Mouse (Mus musculus): ENCODE data around the gene Cnnm1. TPM values are rescaled to one million over a fixed set of nuclear protein-coding genes. Genes with fewer than 3 reads are reported as not detected.
A peak's percentile ranks its signal among the peaks of the same experiment; 100 is the strongest.

Cnnm1 gene
- total and polyA plus RNA-seq, 3 experiments: 2.8 to 14.5 (median 2.8) TPM

GRCm38 (mm10) chr19:43527131-43527530 lies 86.9 kb downstream of the Cnnm1 start:
- no peak for TF ChIP-seq TAL1 (conservative IDR thresholded peaks at IDR 0.05; ENCODE audit: low read depth, low read length)
- TF ChIP-seq CTCF (IDR thresholded peaks at IDR 0.05; ENCODE audit: low read depth, low read length): no peak
- TF ChIP-seq POLR2AphosphoS5 (IDR thresholded peaks at IDR 0.05; ENCODE audit: insufficient replicate concordance, low read depth, low read length): no peak
- no peak for TF ChIP-seq GATA2 (IDR thresholded peaks at IDR 0.05; ENCODE audit: borderline replicate concordance, low read depth, low read length)
- no peak for TF ChIP-seq GATA1 (IDR thresholded peaks at IDR 0.05; ENCODE audit: borderline replicate concordance, low read length)
- H3K36me3 ChIP-seq (replicated peaks): peaks cover 3% of the 10 kb centered on the region
- H3K4me1 ChIP-seq (ENCODE audit: insufficient read depth, low read depth, low read length): peaks cover 40% of the 10 kb centered on the region
- DNase-seq (ENCODE audit: low spot score) (no peak), ATAC-seq (ENCODE audit: extremely low read depth, insufficient number of reproducible peaks, low FRiP score, poor library complexity, severe bottlenecking) (no peak)
- H3K4me3 ChIP-seq (ENCODE audit: low read depth, low read length): no peak overlapping the region
- no peaks in the 10 kb centered on the region for H3K9me3 ChIP-seq (replicated peaks)
- no peaks in the 10 kb centered on the region; the same call in 1 of the 2 replicates for H3K27me3 ChIP-seq (ENCODE audit: insufficient read depth, low read length)

- H3K27me3 ChIP-seq (ENCODE audit: insufficient read depth, low read length): no peaks in the 10 kb centered on the region; the same call in 1 of the 2 replicates
- ATAC-seq (ENCODE audit: extremely low read depth, insufficient number of reproducible peaks, low FRiP score, poor library complexity, severe bottlenecking): no peak
- no peaks in the 10 kb centered on the region for H3K9me3 ChIP-seq (replicated peaks)
- no peak for DNase-seq (ENCODE audit: low spot score)
- H3K4me1 ChIP-seq (ENCODE audit: insufficient read depth, low read depth, low read length): peaks cover 36% of the 10 kb centered on the region
- no peaks in the 10 kb centered on the region for H3K36me3 ChIP-seq (replicated peaks)
- no peak overlapping the region for H3K4me3 ChIP-seq (ENCODE audit: low read depth, low read length)
- no peak for TF ChIP-seq GATA2 (IDR thresholded peaks at IDR 0.05; ENCODE audit: borderline replicate concordance, low read depth, low read length)
- no peak for TF ChIP-seq CTCF (IDR thresholded peaks at IDR 0.05; ENCODE audit: low read depth, low read length)
- no peak for TF ChIP-seq TAL1 (conservative IDR thresholded peaks at IDR 0.05; ENCODE audit: low read depth, low read length)
- TF ChIP-seq POLR2AphosphoS5 (IDR thresholded peaks at IDR 0.05; ENCODE audit: insufficient replicate concordance, low read depth, low read length): no peak
- TF ChIP-seq GATA1 (IDR thresholded peaks at IDR 0.05; ENCODE audit: borderline replicate concordance, low read length): no peak
These were observed 87.9 kb downstream of the Cnnm1 start for GRCm38 (mm10) chr19:43528056-43528587.

- DNase-seq (ENCODE audit: low spot score) (peak; percentile 13), ATAC-seq (ENCODE audit: extremely low read depth, insufficient number of reproducible peaks, low FRiP score, poor library complexity, severe bottlenecking) (peak; percentile 68)
- H3K9me3 ChIP-seq (replicated peaks): no peaks in the 10 kb centered on the region
- H3K27me3 ChIP-seq (ENCODE audit: insufficient read depth, low read length): peaks cover 1% of the 10 kb centered on the region; the same call in 1 of the 2 replicates
- H3K4me1 ChIP-seq (ENCODE audit: insufficient read depth, low read depth, low read length): peaks cover 20% of the 10 kb centered on the region
- peak overlapping the region; percentile 38; the same call in 1 of the 2 replicates for H3K4me3 ChIP-seq (ENCODE audit: low read depth, low read length)
- H3K36me3 ChIP-seq (replicated peaks): no peaks in the 10 kb centered on the region
- peak; percentile 33; the same call in 1 of the 2 replicates for TF ChIP-seq CTCF (IDR thresholded peaks at IDR 0.05; ENCODE audit: low read depth, low read length)
- TF ChIP-seq POLR2AphosphoS5 (IDR thresholded peaks at IDR 0.05; ENCODE audit: insufficient replicate concordance, low read depth, low read length): no peak
- no peak for TF ChIP-seq GATA1 (IDR thresholded peaks at IDR 0.05; ENCODE audit: borderline replicate concordance, low read length)
- no peak for TF ChIP-seq TAL1 (conservative IDR thresholded peaks at IDR 0.05; ENCODE audit: low read depth, low read length)
- no peak for TF ChIP-seq GATA2 (IDR thresholded peaks at IDR 0.05; ENCODE audit: borderline replicate concordance, low read depth, low read length)
These were observed 90.0 kb downstream of the Cnnm1 start for GRCm38 (mm10) chr19:43530197-43530770.

GRCm38 (mm10) chr19:43530921-43531320 lies 90.7 kb downstream of the Cnnm1 start:
- Histone ChIP-seq H3K4me1 (ENCODE audit: insufficient read depth, low read depth, low read length) (peaks cover 15% of the 10 kb centered on the region), H3K4me3 (ENCODE audit: low read depth, low read length) (no peak overlapping the region), H3K27me3 (ENCODE audit: insufficient read depth, low read length) (peaks cover 3% of the 10 kb centered on the region; the same call in 1 of the 2 replicates), H3K36me3 (replicated peaks) (no peaks in the 10 kb centered on the region), H3K9me3 (replicated peaks) (no peaks in the 10 kb centered on the region)
- no peak for DNase-seq (ENCODE audit: low spot score)
- no peak for TF ChIP-seq GATA2 (IDR thresholded peaks at IDR 0.05; ENCODE audit: borderline replicate concordance, low read depth, low read length)
- no peak for TF ChIP-seq TAL1 (conservative IDR thresholded peaks at IDR 0.05; ENCODE audit: low read depth, low read length)
- no peak for TF ChIP-seq CTCF (IDR thresholded peaks at IDR 0.05; ENCODE audit: low read depth, low read length)
- no peak for TF ChIP-seq GATA1 (IDR thresholded peaks at IDR 0.05; ENCODE audit: borderline replicate concordance, low read length)
- no peak for TF ChIP-seq POLR2AphosphoS5 (IDR thresholded peaks at IDR 0.05; ENCODE audit: insufficient replicate concordance, low read depth, low read length)
- no peak for ATAC-seq (ENCODE audit: extremely low read depth, insufficient number of reproducible peaks, low FRiP score, poor library complexity, severe bottlenecking)

GRCm38 (mm10) chr19:43535372-43535771 lies 95.1 kb downstream of the Cnnm1 start:
- TF ChIP-seq GATA1 (IDR thresholded peaks at IDR 0.05; ENCODE audit: borderline replicate concordance, low read length) (no peak), POLR2AphosphoS5 (IDR thresholded peaks at IDR 0.05; ENCODE audit: insufficient replicate concordance, low read depth, low read length) (no peak), TAL1 (conservative IDR thresholded peaks at IDR 0.05; ENCODE audit: low read depth, low read length) (no peak), CTCF (IDR thresholded peaks at IDR 0.05; ENCODE audit: low read depth, low read length) (no peak), GATA2 (IDR thresholded peaks at IDR 0.05; ENCODE audit: borderline replicate concordance, low read depth, low read length) (no peak)
- ATAC-seq (ENCODE audit: extremely low read depth, insufficient number of reproducible peaks, low FRiP score, poor library complexity, severe bottlenecking): no peak
- Histone ChIP-seq H3K4me3 (ENCODE audit: low read depth, low read length) (no peak overlapping the region; the same call in 1 of the 2 replicates), H3K4me1 (ENCODE audit: insufficient read depth, low read depth, low read length) (peaks cover 5% of the 10 kb centered on the region), H3K27me3 (ENCODE audit: insufficient read depth, low read length) (peaks cover 8% of the 10 kb centered on the region), H3K9me3 (replicated peaks) (no peaks in the 10 kb centered on the region), H3K36me3 (replicated peaks) (no peaks in the 10 kb centered on the region)
- DNase-seq (ENCODE audit: low spot score): no peak

- Histone ChIP-seq H3K9me3 (replicated peaks) (no peaks in the 10 kb centered on the region), H3K36me3 (replicated peaks) (no peaks in the 10 kb centered on the region), H3K4me1 (ENCODE audit: insufficient read depth, low read depth, low read length) (no peaks in the 10 kb centered on the region), H3K4me3 (ENCODE audit: low read depth, low read length) (no peak overlapping the region), H3K27me3 (ENCODE audit: insufficient read depth, low read length) (peaks cover 31% of the 10 kb centered on the region)
- TF ChIP-seq CTCF (IDR thresholded peaks at IDR 0.05; ENCODE audit: low read depth, low read length) (no peak), GATA1 (IDR thresholded peaks at IDR 0.05; ENCODE audit: borderline replicate concordance, low read length) (no peak), TAL1 (conservative IDR thresholded peaks at IDR 0.05; ENCODE audit: low read depth, low read length) (no peak), POLR2AphosphoS5 (IDR thresholded peaks at IDR 0.05; ENCODE audit: insufficient replicate concordance, low read depth, low read length) (no peak), GATA2 (IDR thresholded peaks at IDR 0.05; ENCODE audit: borderline replicate concordance, low read depth, low read length) (no peak)
- ATAC-seq (ENCODE audit: extremely low read depth, insufficient number of reproducible peaks, low FRiP score, poor library complexity, severe bottlenecking) (no peak), DNase-seq (ENCODE audit: low spot score) (no peak)
These were observed 106.3 kb downstream of the Cnnm1 start for GRCm38 (mm10) chr19:43546337-43547117.

All from G1E (cell line).